Mouse (Mus musculus) megakaryocyte, embryonic 14.5 days (primary cell): Measurements from ENCODE around the gene Smg6.

ENCODE experiments used
- FLI1 ChIP-seq: IDR thresholded peaks from 2 replicates; pipeline ENCODE4 v1.6.1; 2012; ENCODE audit warnings: low read length, inconsistent platforms, mixed read lengths
- GATA1 ChIP-seq: IDR thresholded peaks from 3 replicates; pipeline ENCODE4 v1.6.1; 2012; ENCODE audit warnings: mixed read lengths, low read length, inconsistent platforms, borderline replicate concordance

DNA sequence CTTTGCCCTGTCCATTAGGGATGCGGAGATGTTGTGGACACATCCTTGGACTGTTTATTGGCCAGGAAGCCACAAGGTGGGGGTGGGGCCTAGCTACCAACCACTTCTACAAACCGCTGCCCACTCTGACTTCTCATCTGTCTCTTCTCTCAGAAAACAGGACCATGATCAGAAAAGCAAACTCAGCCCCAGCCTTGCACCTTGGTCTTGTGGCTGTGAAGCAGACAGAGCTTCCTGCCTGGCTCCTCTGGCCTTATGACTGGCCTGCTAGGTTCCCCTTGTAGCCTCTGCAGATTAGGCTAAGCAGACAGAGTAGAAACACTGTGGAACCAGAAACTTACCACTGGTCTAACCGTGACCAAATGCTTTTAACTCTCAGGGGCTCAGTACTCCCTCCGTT is 283.7 kb downstream of the Smg6 start:
- TF ChIP-seq FLI1 = no peak
- no peak for TF ChIP-seq GATA1
